Mouse (Mus musculus) spleen, adult 2 months (tissue): Measurements from ENCODE around the gene Olfr262.
"Not testable (repeated sequence)": the region's sequence is repeated elsewhere in the genome, so short reads cannot be mapped to it uniquely, and the experiment has no call there.

Experiments used
- CTCF ChIP-seq: fragments of 200-500 bp; IDR thresholded peaks from 2 replicates; pipeline ENCODE4 v1.5.1; 2011; ENCODE audit warnings: mild to moderate bottlenecking, inconsistent platforms; ENCODE audit not compliant: insufficient read depth, insufficient read length, insufficient replicate concordance; ENCODE audit errors: extremely low read depth
- POLR2A ChIP-seq: fragments of 200-500 bp; IDR thresholded peaks from 2 replicates; pipeline ENCODE4 v1.6.1; 2011; ENCODE audit warnings: low read depth, low read length, inconsistent platforms

- not testable (repeated sequence) for TF ChIP-seq CTCF, POLR2A
Measured at GRCm38 (mm10) chr19:12232496-12232895, 9.0 kb downstream of the Olfr262 start, which contains the start of gene Olfr1432.
